Mouse (Mus musculus): ENCODE results near the gene Prtn3. TPM values are rescaled to one million over a fixed set of nuclear protein-coding genes. Genes with fewer than 3 reads are reported as not detected.

The Prtn3 gene
- total and polyA plus RNA-seq, 3 experiments, result 0.55 to 1.2 (median 0.84) TPM

DNA sequence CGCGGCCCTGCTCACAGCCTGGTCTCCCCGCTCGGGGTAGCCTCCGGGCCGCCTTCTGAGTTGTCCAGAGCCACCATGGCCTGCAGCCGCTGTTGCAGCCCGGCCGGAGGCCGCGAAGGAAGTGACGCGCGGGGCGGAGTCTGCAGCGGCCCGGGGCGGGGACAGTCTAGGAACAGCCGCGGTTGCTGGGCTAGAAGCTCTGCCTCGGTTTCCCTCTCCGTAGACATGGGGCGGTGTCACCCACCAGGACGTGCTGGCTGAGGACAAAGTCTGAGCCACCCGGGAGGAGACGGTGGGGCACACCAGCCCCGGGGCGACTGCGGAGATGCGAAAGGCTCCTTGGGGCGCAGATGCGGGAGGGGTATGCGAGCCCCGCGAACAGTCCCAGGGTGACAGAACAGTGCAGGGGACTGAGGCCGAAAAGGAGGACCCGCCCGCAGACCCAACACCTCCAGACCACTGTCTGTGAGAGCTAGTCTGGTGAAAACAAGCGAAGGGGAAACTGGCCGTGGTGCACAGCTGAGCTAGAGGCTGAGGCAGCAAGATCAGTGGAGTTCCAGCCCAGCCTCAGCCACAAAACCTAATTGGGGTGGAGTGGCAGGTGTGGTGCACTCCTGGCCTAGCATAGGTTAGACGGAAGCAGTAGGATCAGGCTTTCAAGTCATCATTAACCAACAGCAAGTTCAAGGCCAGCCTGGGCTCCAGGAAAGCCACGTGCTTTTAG, 42.7 kb downstream of the Prtn3 start, which contains the start of gene Kiss1r:
Gene Kiss1r (plus strand): TSS at position 164 of the 724 bp plus-strand sequence.
- Histone ChIP-seq H3K9ac (ENCODE audit: low read depth, low read length) (peak within 1 kb of the TSS; percentile 86), H3K27ac (peak within 1 kb of the TSS; percentile 91), H3K36me3 (ENCODE audit: control insufficient read depth, insufficient read depth, low read length) (no peaks in the 10 kb centered on the region), H3K79me2 (replicated peaks; ENCODE audit: control insufficient read depth, insufficient read depth, low read length) (0 out of 2 replicates have a peak, but pooled peaks cover 4% of the 10 kb centered on the region), H3K27me3 (ENCODE audit: control insufficient read depth, insufficient read depth, low read length) (peaks cover 17% of the 10 kb centered on the region), H3K4me3 (peak within 1 kb of the TSS; percentile 84), H3K4me1 (ENCODE audit: control insufficient read depth, insufficient read depth, low read length) (peaks cover 10% of the 10 kb centered on the region)
- WGBS, result 2% methylated on average over 42 of the region's 42 CpGs
- peak; percentile 92 to 96 for DNase-seq
- TF ChIP-seq POLR2A (IDR thresholded peaks at IDR 0.05; ENCODE audit: insufficient read depth, low read depth, low read length), result peak; percentile 82
- no peak for TF ChIP-seq EP300 (IDR thresholded peaks at IDR 0.05; ENCODE audit: insufficient read depth, low read depth, low read length)
- intact Hi-C loops (cut with DNase I), result no loop called here

DNA sequence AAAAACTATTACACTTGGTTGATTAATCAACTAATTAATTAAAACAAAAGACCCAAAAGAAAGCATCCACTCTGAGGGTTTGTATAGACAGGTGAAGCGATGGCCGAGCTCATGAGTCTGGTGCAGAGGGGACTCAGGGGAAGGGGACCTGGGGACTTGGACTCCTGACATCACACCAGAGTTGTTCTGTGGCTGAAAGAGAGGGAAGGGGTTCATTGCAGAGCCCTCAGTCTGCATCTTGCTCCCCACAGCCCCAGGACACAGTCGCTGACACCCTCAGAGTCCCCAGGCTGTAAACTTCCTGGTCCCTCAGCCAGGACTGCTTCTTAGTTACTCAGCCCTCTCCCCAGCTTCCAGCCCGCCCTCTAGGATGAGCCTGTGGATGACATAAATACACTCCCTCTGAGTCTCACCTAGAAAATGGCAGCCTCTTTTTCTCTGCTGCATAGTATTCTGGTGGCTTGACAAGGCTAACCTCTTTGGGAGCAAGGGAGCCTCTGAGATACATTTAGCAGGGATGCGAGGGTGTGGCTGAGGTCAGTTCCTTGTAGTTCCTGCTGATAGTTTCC, 43.3 kb downstream of the Prtn3 start:
- Histone ChIP-seq H3K4me1 (ENCODE audit: control insufficient read depth, insufficient read depth, low read length) (peaks cover 10% of the 10 kb centered on the region), H3K4me3 (peak overlapping the region; percentile 84), H3K27ac (no peak overlapping the region; the same call in 1 of the 2 replicates), H3K27me3 (ENCODE audit: control insufficient read depth, insufficient read depth, low read length) (peaks cover 17% of the 10 kb centered on the region), H3K79me2 (replicated peaks; ENCODE audit: control insufficient read depth, insufficient read depth, low read length) (0 out of 2 replicates have a peak, but pooled peaks cover 4% of the 10 kb centered on the region), H3K36me3 (ENCODE audit: control insufficient read depth, insufficient read depth, low read length) (no peaks in the 10 kb centered on the region), H3K9ac (ENCODE audit: low read depth, low read length) (no peak overlapping the region)
- DNase-seq, result no peak
- WGBS, result 72% methylated on average over 5 of the region's 5 CpGs
- intact Hi-C loops (cut with DNase I), result no loop called here
- TF ChIP-seq POLR2A (IDR thresholded peaks at IDR 0.05; ENCODE audit: insufficient read depth, low read depth, low read length) (no peak), CTCF (IDR thresholded peaks at IDR 0.05) (no peak), EP300 (IDR thresholded peaks at IDR 0.05; ENCODE audit: insufficient read depth, low read depth, low read length) (no peak)

DNA sequence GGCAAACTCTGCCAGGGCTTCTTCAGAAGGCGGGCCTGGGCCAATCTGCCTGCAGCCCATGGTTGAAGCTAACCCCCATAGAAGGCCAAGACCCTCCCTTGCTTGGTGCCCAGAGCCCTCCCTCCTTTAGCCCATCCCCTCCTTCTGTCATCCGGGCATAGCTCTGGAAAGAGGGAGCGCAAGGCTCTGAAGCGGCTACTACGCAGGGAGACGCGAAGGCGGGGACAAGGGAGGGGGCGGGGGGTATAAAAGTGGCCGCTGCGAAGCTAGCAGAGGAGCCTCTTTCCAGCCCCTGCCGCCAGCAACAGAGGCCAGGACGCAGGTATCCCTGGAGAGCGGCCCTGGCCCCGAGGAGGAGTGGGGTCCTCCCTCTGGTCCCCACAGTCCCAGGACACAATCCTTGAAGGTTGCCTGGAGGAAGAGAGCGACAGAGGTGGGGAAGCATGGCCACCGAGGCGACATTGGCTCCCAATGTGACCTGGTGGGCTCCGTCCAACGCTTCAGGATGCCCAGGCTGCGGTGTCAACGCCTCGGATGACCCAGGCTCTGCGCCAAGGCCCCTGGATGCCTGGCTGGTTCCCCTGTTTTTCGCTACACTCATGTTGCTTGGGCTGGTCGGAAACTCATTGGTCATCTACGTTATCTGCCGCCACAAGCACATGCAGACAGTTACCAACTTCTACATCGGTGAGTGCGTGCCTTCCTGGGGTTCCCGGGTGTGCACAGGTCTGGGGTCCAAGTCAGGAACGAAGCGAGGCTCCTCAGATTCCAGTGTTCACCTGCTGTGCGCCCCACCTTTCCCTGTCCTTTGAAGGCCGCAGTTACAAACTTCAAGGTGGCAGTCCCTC, 44.2 kb downstream of the Prtn3 start:
- intact Hi-C loops (cut with DNase I), result no loop called here
- Histone ChIP-seq H3K27me3 (ENCODE audit: control insufficient read depth, insufficient read depth, low read length) (peaks cover 17% of the 10 kb centered on the region), H3K79me2 (replicated peaks; ENCODE audit: control insufficient read depth, insufficient read depth, low read length) (0 out of 2 replicates have a peak, but pooled peaks cover 4% of the 10 kb centered on the region), H3K36me3 (ENCODE audit: control insufficient read depth, insufficient read depth, low read length) (no peaks in the 10 kb centered on the region), H3K9ac (ENCODE audit: low read depth, low read length) (peak overlapping the region; percentile 37), H3K4me1 (ENCODE audit: control insufficient read depth, insufficient read depth, low read length) (peaks cover 10% of the 10 kb centered on the region), H3K27ac (no peak overlapping the region), H3K4me3 (peak overlapping the region; percentile 16; the same call in 1 of the 2 replicates)
- 15% methylated on average over 35 of the region's 35 CpGs for WGBS
- TF ChIP-seq EP300 (IDR thresholded peaks at IDR 0.05; ENCODE audit: insufficient read depth, low read depth, low read length), result no peak
- TF ChIP-seq CTCF (IDR thresholded peaks at IDR 0.05), result no peak
- DNase-seq, result no peak

DNA sequence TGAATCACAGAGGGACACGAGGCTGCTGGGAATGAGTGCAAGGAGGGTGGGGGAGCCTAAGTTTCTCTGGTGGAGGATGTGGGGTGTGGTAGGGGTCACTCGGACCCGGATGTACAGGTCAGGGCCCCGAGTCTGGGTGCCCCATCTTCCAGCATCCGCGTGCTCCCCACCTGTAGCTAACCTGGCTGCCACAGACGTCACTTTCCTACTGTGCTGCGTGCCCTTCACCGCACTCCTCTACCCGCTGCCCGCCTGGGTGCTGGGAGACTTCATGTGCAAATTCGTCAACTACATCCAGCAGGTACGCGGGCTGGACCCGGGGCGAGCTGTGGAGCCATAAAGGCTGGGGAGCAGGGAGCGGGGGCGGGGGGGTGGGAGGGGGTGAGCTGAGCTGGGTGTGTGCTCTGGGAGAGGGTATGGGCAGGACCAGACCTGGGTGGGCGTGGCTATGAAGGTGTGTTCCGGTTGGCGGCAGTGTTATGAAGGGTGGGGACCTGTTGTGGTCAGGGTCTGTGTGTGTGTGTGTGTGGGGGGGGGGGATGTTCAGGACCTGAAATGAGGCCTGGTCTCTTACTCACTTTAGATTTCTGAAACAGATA, 45.1 kb downstream of the Prtn3 start:
- Histone ChIP-seq H3K36me3 (ENCODE audit: control insufficient read depth, insufficient read depth, low read length) (no peaks in the 10 kb centered on the region), H3K79me2 (replicated peaks; ENCODE audit: control insufficient read depth, insufficient read depth, low read length) (0 out of 2 replicates have a peak, but pooled peaks cover 4% of the 10 kb centered on the region), H3K4me3 (no peak overlapping the region), H3K4me1 (ENCODE audit: control insufficient read depth, insufficient read depth, low read length) (peaks cover 10% of the 10 kb centered on the region), H3K9ac (ENCODE audit: low read depth, low read length) (no peak overlapping the region), H3K27me3 (ENCODE audit: control insufficient read depth, insufficient read depth, low read length) (peaks cover 17% of the 10 kb centered on the region), H3K27ac (no peak overlapping the region)
- TF ChIP-seq CTCF (IDR thresholded peaks at IDR 0.05) (no peak), POLR2A (IDR thresholded peaks at IDR 0.05; ENCODE audit: insufficient read depth, low read depth, low read length) (no peak), EP300 (IDR thresholded peaks at IDR 0.05; ENCODE audit: insufficient read depth, low read depth, low read length) (no peak)
- no peak for DNase-seq
- WGBS, result 12% methylated on average over 21 of the region's 21 CpGs
- intact Hi-C loops (cut with DNase I), result no loop called here

DNA sequence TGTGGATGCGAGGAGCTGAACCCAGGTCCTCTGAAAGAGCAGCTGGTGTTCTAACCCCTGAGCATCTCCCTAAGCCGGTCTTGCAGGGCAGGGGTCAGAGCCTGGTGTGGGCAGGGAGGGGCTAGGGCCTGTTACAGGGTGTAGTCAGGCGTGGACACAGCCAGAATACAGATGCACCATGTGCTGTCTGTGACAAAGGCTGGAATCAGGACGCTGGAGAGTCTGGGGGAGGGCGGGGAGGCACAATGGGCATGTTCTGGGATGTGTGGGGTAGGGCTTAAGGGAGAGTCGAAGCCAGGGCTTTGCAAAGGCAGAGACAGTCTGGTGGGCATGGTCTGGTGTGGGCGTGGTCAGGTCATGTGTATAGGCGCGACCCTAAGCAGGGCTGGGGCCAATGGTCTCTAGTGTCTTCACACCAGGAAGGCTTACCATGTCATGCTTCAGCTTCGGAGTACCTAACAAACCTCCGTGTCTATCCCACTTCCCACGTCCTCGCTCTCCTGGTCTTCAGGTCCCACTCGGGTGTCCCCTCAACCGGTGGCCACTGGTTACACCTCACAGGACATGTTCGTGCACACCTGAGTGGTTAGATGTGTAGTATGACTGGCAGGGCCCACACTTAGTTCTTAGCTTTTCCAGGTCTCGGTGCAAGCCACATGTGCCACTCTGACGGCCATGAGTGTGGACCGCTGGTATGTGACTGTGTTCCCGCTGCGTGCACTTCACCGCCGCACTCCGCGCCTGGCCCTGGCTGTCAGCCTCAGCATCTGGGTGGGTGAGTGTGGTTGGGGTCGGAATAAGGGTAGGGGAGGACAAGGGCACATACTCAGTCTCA, 46.0 kb downstream of the Prtn3 start:
- WGBS, result 30% methylated on average over 26 of the region's 26 CpGs
- Histone ChIP-seq H3K4me1 (ENCODE audit: control insufficient read depth, insufficient read depth, low read length) (peaks cover 10% of the 10 kb centered on the region), H3K36me3 (ENCODE audit: control insufficient read depth, insufficient read depth, low read length) (no peaks in the 10 kb centered on the region), H3K27me3 (ENCODE audit: control insufficient read depth, insufficient read depth, low read length) (peaks cover 17% of the 10 kb centered on the region), H3K79me2 (replicated peaks; ENCODE audit: control insufficient read depth, insufficient read depth, low read length) (0 out of 2 replicates have a peak, but pooled peaks cover 4% of the 10 kb centered on the region), H3K4me3 (no peak overlapping the region), H3K9ac (ENCODE audit: low read depth, low read length) (no peak overlapping the region), H3K27ac (no peak overlapping the region)
- DNase-seq, result no peak
- no peak for TF ChIP-seq EP300 (IDR thresholded peaks at IDR 0.05; ENCODE audit: insufficient read depth, low read depth, low read length)
- no peak for TF ChIP-seq POLR2A (IDR thresholded peaks at IDR 0.05; ENCODE audit: insufficient read depth, low read depth, low read length)
- TF ChIP-seq CTCF (IDR thresholded peaks at IDR 0.05), result no peak
- intact Hi-C loops (cut with DNase I), result no loop called here
